10 mouse cellular contexts compared by ENCODE assay signal in genomic region chr4:149373431-149373830, GRCm38 (mm10). TPM values are rescaled to one million over a fixed set of nuclear protein-coding genes. Genes with fewer than 3 reads are reported as not detected.
DNase-seq lines count a peak whose midpoint lies in the region; ATAC-seq lines count a peak whose summit lies in the region.
"Had no signal": no experiment of that assay in that cellular context is flagged by ENCODE, and none has a peak within 500 bp of the region (broad histone marks: within the 10 kb centered on the region; RNA-seq: fewer than 3 reads in every experiment).

No protein-coding gene starts in this region.

- H3K4me1 ChIP-seq in hindbrain, embryonic 10.5 days (replicated peaks), result peaks cover 3% of the 10 kb centered on the region; the same call in 1 of the 2 replicates
- H3K4me1 ChIP-seq in hindbrain, embryonic 16.5 days (ENCODE audit: control insufficient read depth, insufficient read depth, low read depth, low read length), result no peaks in the 10 kb centered on the region
- H3K4me1 ChIP-seq in embryonic facial prominence, embryonic 10.5 days, result peaks cover 10% of the 10 kb centered on the region

- 73% methylated on average over 5 of the region's 5 CpGs for WGBS in hindbrain, embryonic 10.5 days
- 65% methylated on average over 5 of the region's 5 CpGs for WGBS in hindbrain, embryonic 16.5 days
- WGBS in embryonic facial prominence, embryonic 10.5 days, result 70% methylated on average over 5 of the region's 5 CpGs

- H3K27ac ChIP-seq in hindbrain, embryonic 10.5 days, result peak overlapping the region; percentile 46; the same call in 1 of the 2 replicates
- H3K27ac ChIP-seq in hindbrain, embryonic 16.5 days (ENCODE audit: low read depth, low read length), result no peak overlapping the region
- 0 out of 2 replicates have a peak overlapping the region, but pooled peaks have one; percentile 58 for H3K27ac ChIP-seq in embryonic facial prominence, embryonic 10.5 days (replicated peaks)

- no peak overlapping the region for H3K4me3 ChIP-seq in hindbrain, embryonic 10.5 days
- no peak overlapping the region for H3K4me3 ChIP-seq in hindbrain, embryonic 16.5 days (ENCODE audit: low read length)
- H3K4me3 ChIP-seq in embryonic facial prominence, embryonic 10.5 days, result no peak overlapping the region
- H3K4me3 ChIP-seq: embryonic facial prominence, embryonic 12.5 days; limb, embryonic 15.5 days had no signal

- H3K9ac ChIP-seq in hindbrain, embryonic 16.5 days (ENCODE audit: low read depth, low read length), result no peak overlapping the region
- H3K9ac ChIP-seq: embryonic facial prominence, embryonic 12.5 days; limb, embryonic 15.5 days had no signal

- H3K36me3 ChIP-seq in hindbrain, embryonic 10.5 days, result peaks cover 95% of the 10 kb centered on the region
- H3K36me3 ChIP-seq in hindbrain, embryonic 16.5 days (ENCODE audit: control insufficient read depth, insufficient read depth, low read length), result peaks cover 34% of the 10 kb centered on the region
- peaks cover 99% of the 10 kb centered on the region for H3K36me3 ChIP-seq in embryonic facial prominence, embryonic 10.5 days (replicated peaks)

- peak; percentile 64 for DNase-seq in hindbrain, embryonic 10.5 days (ENCODE audit: low spot score)
- DNase-seq in B cell, adult 2 months, result peak; percentile 72 to 75
- peak; percentile 63 for DNase-seq in ZHBTc4 (ENCODE audit: low read depth, low spot score)
- peak; percentile 65 for DNase-seq in embryonic facial prominence, embryonic 10.5 days (ENCODE audit: low spot score)
- DNase-seq in left cerebral cortex, postnatal 25 days (ENCODE audit: low spot score in 2 of 2), result peak; percentile 45 to 52
- peak; percentile 84 for DNase-seq in retina, embryonic 14.5 days (ENCODE audit: low spot score)

- no peak overlapping the region for H3K4me2 ChIP-seq in hindbrain, embryonic 16.5 days (ENCODE audit: low read length)
- H3K4me2 ChIP-seq: embryonic facial prominence, embryonic 12.5 days; limb, embryonic 15.5 days had no signal

- H3K9me3 ChIP-seq in hindbrain, embryonic 10.5 days, result peaks cover 4% of the 10 kb centered on the region; the same call in 1 of the 2 replicates
- no peaks in the 10 kb centered on the region for H3K9me3 ChIP-seq in hindbrain, embryonic 16.5 days (ENCODE audit: control insufficient read depth, low read length)
- 0 out of 2 replicates have a peak, but pooled peaks cover 4% of the 10 kb centered on the region for H3K9me3 ChIP-seq in embryonic facial prominence, embryonic 10.5 days
- H3K9me3 ChIP-seq: embryonic facial prominence, embryonic 12.5 days; limb, embryonic 15.5 days had no signal

- no peak for ATAC-seq in hindbrain, embryonic 16.5 days
- no peak for ATAC-seq in activated CD4-positive, CD25-positive, alpha-beta regulatory T cell, adult 4 months

- intact Hi-C loops in left cerebral cortex, postnatal 25 days (cut with DNase I), result no loop called here

- H3K27me3 ChIP-seq in hindbrain, embryonic 10.5 days (ENCODE audit: insufficient read depth, poor library complexity, severe bottlenecking), result no peaks in the 10 kb centered on the region
- no peaks in the 10 kb centered on the region for H3K27me3 ChIP-seq in hindbrain, embryonic 16.5 days (replicated peaks; ENCODE audit: control insufficient read depth, insufficient read depth, low read length)
- H3K27me3 ChIP-seq in embryonic facial prominence, embryonic 10.5 days (replicated peaks; ENCODE audit: low read depth, poor library complexity, severe bottlenecking), result no peaks in the 10 kb centered on the region
- H3K27me3 ChIP-seq: embryonic facial prominence, embryonic 12.5 days; limb, embryonic 15.5 days had no signal

RNA-seq across cellular contexts. Expression of gene Ube4b, which starts 53.1 kb away (rescaled TPM):
- 59.8 and 65.6 TPM in 2 replicates for polyA plus RNA-seq in hindbrain, embryonic 10.5 days (2016; fragmentation: Nextera tagmentation; extraction: Ambion mirVana)
- 47.4 and 58.6 TPM in 2 replicates for polyA plus RNA-seq in hindbrain, embryonic 16.5 days (2015; fragmentation: Nextera tagmentation; extraction: Ambion mirVana)
- polyA plus RNA-seq in embryonic facial prominence, embryonic 10.5 days (2016; fragmentation: Nextera tagmentation; extraction: Ambion mirVana), result 65.5 and 71.8 TPM in 2 replicates
- total RNA-seq in left cerebral cortex, postnatal 25 days (2021), result 100 to 1,000 TPM in 1 of 2 experiments, 10 to 100 TPM in 1; 93.9 to 103 TPM
- polyA plus RNA-seq in activated CD4-positive, CD25-positive, alpha-beta regulatory T cell, adult 4 months (2017; shearing (Covaris generic)), result 10 to 100 TPM; 15.4 to 21.1 TPM
